Mouse (Mus musculus) fat pad, adult 2 months (tissue): ENCODE data around the gene Rnd1.

Experiments
- DNase-seq: peaks from one replicate; pipeline ENCODE4 v3.0.0-alpha.2; 2011; ENCODE audit warnings: low read depth, low spot score; ENCODE audit errors: extremely low read depth

The Rnd1 gene

DNA sequence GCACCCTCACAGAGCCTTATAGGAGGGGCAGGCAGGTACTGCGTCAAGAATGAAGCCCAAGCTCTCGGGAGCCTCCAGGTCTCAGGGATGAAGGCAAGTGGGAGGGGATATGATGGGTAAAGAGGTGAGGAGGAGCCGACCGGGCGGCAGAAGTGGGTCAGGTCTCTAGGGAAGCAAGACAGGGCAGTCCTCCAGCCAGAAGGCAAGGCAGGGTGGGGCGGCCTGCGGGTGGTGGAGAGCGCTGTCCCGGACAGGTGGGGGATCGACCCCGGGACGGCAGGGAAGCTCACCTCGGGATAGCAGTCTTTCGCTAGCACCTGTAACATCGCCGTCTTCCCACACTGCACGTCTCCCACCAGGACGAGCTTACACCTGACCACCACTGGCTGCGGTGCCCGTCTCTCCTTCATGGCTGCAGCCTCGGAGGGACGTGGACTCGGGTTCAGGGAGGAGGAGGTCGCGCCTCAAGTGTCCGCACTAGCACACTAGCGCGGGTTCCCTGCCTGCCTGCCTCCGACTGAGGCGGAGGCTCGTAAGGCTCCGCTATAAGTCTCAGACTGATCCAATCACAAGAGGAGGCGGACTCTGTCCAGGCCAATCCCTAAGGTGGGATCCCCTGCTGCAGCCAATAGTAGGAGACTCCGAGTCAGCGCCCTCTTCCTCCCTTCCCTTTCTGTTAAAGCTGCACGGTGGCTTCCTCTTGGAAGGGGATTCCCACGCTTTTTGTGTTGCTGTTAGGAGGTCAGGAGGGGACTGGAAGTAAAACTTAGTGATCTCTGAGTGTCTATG, at the start of gene Rnd1:
Gene Rnd1, minus strand, starts transcription at position 522 of the 789 bp plus-strand sequence.
- DNase-seq, result peak; percentile 40

DNA sequence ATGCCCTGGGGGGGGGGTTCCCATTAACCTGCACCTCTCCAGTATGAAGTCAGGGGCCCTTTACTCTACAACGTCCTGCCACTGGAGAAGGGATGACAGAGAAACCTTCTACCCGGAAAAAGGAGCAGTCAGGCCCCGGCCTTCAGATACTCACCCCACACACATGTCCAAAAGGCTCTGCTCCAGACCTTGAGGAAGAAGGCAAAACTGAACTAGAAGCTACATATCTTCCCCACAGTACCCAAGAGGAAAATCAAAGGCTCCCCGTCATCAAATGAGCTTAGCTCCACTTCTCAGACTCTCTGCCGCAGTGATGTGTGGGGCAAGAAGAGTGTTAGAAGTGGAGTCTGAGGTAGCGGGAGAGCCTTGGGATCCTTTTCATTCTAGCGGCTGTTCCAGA, 49.5 kb upstream of the Rnd1 start:
- no peak for DNase-seq

DNA sequence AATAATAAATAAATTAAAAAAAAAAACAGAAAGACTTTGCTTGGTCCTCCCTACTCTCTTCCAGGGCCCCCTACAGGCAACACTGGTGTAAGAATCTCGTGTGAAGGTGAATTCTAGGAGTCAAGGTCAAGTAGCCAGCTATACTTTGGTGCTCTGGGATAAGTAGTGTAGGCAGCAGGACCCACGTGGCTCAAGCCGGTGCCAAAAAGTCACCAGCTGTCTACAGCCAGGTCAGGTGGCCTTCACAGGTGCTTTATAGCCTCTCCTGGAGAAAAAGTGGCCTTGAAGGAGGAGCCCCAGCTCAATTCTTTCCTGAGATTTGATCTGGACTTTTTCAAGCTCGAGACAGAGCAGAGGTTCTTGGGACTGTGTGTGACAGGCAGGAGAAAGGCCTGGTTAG, 48.8 kb upstream of the Rnd1 start:
- DNase-seq, result no peak

DNA sequence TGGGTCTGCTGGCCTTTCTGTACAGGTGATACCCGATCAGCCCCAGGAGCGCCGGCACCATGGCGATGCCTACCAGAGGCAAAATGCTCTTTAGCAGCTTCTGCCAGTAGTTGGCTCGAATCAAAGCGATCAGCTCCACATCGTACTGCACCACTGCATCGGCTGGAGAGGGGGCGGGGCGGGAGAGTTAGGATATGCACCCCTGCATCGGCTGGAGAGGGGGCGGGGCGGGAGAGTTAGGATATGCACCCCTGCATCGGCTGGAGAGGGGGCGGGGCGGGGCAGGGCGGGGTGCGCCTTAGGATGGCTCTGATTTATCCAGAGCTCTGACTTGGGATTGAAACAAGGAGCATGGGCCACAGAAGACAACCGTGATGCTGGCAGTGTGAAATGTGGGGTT, 47.2 kb upstream of the Rnd1 start:
- DNase-seq, result no peak

DNA sequence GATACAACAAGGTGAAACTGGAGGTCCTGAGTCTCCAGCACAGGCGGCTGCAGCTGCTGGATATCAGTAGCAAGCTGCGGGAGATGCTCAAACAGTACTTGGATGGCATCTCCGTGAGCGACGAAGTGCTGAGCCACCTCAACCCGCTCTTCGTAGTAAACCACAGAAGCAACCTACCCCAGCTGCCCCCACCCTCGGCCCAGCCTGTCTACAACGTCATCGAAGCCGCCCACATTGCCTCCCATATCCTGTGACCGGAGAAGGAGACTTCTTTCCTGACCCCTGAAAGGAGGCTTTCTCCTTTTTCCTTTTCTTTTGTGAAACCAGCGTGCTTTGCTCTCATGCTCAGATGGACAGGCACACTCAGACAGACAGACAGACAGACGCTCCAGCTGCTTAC, 45.6 kb upstream of the Rnd1 start:
- DNase-seq, result no peak

DNA sequence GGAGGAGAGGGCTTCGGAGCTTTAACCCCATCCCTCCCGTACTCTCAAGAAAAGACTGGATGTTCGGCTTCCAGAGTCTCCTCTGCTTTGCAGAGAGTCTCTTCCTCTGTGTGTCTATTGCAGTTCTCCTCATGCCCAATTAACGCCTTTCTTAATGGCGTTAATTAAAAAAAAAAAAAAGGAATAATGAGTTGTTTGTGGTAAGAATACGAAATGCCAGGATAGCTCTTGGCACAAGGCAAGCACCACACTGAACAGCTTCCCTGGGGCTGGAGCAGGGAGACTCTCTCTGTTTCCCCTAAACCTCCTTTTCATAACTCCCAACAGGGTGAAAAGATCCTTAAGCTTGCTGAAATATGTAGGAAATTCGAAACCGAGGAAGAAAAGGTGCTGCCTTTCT, 44.9 kb upstream of the Rnd1 start:
- no peak for DNase-seq

DNA sequence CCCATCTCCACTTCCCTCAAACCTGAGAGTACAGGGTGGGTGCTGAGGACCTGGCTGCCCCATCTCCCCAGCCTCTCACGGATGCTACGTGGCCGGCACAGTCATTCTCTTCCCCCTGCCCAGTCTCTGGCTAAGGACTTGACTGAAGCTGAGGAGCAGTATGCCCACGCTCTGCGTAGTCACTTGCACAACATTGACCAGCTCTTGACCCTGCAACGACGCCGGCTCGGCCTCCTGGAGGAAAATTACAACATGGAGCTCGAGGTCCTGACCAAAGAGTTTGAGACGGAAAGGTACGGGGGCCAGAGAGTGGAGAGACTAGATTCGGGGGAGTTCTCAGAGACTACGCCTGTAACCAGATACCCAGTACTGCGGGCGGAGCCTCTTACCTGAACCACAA, 40.0 kb upstream of the Rnd1 start:
- no peak for DNase-seq

DNA sequence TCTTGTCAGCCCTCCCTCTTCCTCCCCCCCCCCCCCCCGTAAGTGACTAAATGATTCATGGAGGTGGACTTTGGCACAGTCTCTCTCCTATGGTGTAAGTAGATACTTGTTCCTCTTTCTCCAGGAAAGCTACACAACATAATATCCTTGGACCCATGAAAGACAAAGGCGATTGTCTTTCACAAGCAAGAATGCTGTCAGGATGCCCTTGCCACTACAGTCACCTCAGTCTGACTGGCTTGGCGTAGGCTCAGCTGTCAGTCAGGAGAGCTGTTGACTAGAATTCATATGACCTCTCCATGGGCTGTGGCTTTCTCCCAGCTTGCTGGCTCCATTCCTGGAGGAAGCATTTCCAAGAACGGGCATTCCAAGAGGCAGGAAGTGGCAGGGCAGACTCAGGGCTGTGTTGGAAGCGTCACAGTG, 37.0 kb upstream of the Rnd1 start:
- DNase-seq, result peak; percentile 19

DNA sequence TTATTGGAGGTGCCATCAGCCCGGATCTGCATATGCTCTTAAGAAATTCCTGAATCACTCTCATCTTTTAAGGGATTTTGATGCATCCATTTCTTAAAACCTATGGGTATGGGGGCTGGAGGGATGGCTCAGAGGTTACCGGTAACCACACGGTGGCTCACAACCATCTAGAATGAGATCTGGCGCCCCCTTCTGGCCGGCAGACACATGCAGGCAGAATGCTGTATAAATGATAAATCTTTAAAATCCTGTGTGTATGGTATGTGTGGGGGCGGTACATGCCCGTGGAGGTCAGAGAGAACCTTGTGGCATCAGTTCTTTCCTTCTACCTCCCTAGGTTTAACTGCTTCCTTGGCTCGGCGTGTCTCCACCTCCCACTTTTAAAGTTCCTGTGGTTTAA, 33.2 kb upstream of the Rnd1 start:
- no peak for DNase-seq

DNA sequence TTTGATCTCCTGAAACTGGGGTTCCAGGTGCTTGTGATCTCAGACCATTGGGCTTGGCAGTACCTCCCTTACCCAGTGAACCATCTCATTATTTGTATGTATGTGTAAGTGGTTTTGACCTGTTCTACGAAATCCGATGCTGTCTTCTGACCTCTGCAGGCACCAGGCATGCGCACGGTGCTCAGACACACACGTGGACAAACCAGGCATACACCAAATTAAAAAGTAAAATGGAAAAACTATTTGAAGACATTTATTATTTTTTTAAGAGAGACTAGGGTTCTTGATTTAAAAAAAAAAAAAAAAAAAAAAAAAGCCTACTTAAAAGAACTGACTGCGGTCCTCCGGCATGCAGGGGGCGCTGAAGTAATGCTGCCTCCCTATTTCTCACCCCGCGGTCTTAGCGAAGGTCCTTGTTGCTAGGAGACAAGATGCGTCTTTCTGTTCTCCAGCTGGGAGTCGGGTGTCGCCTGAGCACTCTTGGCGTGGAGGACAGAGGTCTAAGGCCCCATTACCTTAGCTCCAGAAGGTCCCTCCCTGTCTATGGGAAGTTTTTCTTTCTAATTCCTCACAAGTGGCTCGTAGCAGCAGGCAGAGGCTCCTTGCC, 30.6 kb upstream of the Rnd1 start, which contains the start of gene Ccdc65:
Gene Ccdc65, plus strand, starts transcription at position 442 of the 607 bp plus-strand sequence.
- DNase-seq, result no peak

DNA sequence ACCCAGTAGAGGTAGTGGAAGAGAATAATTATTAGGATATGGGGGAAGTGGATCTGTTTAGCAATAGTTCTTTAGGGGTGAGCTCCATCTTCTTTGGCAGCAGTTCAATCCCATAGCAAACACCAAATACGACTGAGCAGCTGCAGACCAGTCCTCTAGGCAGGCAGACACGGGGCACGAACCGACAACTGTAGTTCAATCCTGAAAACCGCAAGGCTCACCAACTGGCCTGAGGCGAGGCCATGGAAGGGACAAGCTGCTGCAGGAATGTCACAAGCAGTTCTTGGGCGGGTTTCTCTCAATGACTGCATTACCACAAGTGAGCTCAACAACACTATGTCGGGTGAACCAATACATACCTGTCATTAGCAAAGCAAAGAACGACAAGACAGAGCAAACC, 27.1 kb upstream of the Rnd1 start:
- no peak for DNase-seq

DNA sequence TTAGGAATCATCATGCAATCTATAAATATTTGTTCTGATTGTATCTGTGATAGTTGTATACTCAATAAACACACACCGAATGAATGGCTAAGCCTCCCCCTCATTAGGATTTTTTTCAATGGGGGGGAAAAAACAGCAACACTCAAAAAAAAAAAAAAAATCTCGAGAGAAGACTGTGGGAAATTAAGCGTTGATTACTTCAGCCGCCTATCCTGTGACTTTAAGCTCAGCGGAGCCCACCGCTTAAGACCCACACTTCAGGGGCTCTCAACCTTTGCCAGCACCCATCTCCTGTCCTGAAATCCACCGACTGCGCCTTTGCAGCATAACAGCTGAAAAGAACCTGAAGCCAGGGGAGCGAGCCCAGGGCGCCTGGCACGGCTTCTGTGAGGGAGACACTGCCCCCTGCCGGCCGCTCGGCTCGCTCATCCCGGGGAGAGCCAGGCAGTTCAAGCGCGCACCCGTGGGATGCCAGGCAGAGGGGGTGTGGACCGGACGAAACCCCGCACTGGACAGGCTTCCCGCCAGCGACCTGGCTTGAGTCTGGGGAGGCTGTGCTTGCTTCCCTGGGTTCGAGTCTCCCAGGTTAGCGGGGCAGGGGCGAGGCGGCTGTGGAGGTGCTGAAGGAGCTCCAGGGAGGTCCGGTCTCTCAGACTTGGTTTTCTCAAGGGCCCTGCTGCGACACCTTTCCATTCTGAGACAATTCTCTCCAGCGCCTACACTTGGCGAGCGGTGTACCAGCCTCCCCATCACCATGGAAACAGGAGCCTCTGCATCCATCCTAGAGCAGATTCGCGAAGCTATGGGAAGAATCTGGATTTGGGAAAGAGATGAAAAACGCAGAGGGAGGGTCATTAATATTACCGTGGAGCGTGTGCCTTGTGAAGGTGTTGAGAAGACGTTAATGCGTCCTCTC, 22.2 kb upstream of the Rnd1 start:
- DNase-seq, result no peak

DNA sequence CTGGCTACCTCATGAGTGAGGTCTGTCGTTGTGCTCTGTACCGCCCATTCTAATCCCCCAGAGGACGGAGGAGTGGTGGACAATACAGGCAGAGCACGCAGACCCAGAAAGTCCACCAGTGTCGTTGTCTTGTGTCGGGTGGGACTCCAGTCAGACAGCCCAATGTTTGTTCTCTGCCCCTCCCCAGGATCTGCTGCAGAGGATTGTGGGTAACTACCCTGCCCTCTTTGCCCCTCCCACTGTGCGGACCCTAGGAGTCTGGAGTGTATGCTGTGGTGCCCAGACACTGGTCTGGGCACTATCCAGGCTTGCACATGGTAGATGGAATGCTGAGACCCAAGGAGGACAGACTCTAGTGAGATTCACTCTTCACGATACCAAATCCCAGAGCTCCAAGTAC, 19.0 kb upstream of the Rnd1 start:
- DNase-seq, result no peak

DNA sequence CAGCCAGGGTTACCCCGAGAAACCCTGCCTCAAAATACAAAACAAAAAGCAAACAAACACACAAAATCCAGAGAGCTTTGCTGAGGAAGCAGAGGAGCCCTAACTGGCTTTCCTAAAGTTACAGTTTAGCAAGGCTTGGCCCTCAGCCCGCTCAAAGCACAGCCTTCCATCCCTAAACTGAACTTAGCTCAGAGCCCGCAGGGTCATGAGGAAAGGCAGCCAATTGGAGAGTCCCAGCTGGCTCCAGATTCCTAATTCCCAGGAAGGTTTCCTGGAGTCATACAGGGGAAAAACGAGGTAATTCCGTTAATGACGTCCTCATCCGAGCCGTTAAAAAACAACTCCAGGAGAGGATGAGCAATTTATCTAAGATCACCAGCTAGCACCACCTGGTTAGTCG, 18.5 kb upstream of the Rnd1 start:
- DNase-seq, result no peak

DNA sequence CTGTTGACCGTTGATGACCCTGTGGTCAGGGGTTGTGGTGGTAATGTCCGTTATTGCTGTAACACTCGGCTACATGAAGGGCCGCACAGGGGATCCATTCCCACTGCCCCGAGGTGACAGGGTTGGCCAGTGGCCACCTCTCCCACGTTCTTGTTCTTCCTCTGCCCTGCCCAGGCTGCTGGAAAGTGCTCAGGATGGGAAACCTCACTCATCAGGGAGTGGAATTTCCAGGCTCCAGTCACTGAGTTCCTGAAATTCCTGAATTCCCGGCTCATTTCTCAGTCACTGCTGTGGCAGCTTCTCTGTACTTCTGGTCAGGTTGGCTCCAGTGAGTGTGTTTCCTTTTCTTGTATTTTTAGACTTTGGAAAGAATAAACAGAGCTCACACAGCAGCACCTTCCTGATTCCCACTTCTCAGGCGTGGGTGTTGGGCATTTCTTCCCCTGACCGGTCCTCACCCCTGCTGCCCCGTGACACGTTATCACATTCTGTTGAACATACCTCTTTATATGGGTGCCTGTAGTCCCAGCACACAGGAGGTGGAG, 15.0 kb upstream of the Rnd1 start:
- no peak for DNase-seq

DNA sequence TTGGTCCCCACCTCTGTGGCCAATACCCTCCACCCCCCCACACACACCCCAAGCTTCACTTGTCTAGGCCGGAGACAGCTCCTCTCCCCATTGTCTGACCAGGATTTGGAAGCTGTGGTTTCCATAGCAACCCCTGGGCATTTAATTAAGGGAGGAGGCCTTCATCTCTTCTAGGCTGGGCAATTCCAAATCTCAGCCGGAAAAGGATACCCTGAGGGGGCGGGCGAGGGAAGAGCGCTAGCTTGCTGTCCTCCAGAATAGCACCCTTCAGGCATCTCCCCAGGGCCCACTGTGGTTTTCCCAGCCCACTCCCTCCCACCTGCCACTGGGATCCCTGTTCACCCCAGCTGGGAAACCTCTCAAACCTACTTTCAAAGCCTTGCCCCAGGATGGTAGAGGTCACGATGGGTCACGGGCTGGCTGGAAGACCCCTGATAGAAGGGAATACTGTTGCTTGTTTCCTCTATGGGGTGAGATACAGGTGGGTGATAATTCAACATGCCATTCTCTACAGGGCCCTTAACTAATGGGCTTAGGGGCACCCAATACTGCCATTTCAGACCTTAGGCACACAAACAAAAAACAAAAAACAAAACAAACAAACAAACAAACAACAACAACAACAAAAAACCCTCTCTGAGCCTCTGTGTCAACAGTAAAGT, 14.4 kb upstream of the Rnd1 start:
- DNase-seq, result no peak

DNA sequence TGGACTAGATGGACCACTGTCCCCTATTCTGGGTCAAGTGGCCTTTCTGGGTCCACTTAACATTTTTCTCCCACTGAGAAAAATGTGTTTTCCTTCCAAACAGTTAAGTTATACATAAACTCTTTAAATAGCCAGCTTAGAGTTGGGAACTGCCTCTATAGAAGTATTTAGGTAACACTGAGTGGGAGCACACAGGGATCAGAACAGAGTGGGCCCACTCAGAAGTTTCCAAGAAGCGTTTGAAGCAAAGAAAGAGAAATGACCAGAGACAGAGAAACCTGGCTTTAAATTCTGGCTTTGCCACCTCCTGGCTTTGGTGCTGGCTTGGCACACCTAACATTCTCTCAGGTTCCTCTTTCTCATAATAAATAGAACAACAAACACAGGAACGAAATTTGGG, 12.4 kb upstream of the Rnd1 start:
- DNase-seq, result no peak

DNA sequence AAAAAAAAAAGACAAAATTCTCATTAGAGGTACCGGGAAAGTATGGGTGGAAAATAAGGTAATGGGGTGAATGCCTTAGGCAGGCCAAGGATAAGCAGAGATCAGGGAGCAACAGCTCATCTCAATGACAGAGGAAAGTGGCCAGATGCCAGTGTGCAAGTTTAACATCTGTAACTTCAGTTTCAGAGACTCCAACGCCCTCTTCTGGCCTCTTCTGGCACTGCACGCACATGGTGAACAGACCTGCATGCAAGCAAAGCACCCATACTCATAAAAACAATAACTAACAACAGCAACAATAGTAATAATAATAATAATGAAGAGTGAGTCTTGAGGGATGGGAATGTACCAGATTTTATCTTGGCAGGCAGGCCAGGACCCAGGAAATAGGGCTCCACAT, 8.7 kb upstream of the Rnd1 start:
- no peak for DNase-seq

DNA sequence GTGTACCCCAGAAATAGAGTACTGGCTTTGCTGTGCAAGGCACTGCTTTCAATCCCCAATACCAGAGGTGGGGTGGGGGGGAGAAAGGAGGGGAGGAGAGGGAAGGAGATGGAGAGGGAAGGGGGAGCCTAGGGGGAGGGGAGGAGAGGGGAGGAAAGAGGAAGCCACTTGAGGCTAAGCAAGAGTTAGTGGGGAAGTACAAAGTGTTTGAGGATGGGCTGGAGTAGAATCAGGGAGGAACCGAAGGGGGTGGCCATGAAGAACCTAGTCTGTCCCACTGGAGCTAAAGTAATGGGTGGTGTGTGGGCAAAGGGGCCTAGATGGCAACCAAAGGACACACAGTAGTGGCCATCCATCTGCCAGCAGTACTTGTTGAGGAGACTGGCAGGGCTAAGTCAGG, 6.5 kb upstream of the Rnd1 start:
- no peak for DNase-seq

DNA sequence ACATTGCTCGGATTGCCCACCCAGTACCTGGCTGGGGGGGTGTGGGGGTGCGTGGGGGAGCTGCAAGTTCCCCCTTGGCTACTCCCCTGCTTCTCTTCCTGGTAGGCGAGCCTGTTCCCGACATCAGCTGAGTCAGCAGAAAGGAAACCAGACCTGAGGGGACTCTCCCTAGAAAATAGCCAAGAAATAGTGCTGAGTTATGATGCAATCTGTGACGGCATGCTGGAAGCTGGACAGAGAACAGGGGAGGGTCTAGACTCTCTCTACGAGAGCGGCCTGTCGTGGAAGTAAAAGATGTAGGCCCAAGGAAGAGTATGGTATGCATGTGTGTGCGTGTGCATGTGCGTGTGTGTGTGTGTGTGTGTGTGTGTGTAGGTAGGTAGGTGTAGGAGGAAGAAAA, 5.9 kb upstream of the Rnd1 start:
- DNase-seq, result no peak

DNA sequence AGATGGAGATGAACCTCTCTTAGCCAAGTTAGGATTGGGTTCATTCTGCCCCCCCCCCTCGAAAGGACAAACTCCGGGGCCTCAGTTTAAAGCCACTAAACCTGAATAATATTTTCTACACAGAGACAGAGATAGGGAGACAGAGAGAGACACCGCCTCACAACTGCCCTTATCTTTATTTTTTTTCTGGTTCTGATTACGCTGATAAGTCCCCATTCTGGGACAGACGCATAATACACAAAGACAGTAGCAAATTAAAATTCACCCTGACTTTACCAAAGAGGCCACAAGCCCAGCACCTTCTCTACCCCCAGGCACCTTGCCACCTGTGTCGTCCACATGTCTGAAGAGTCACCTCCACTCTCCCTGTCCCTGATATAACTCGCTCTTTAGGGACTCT, 4.4 kb upstream of the Rnd1 start:
- no peak for DNase-seq
